Mouse (Mus musculus) erythroblast, embryonic 14.5 days (primary cell): Measurements from ENCODE around the gene Slc46a1. TPM values are rescaled to one million over a fixed set of nuclear protein-coding genes. Genes with fewer than 3 reads are reported as not detected.
A peak's percentile ranks its signal among the peaks of the same experiment; 100 is the strongest.

Experiments used
- H3K27me3 ChIP-seq: 2 replicates; pipeline ENCODE4 v1.6.1; 2012; ENCODE audit warnings: inconsistent platforms; ENCODE audit not compliant: control insufficient read depth
- H3K36me3 ChIP-seq: 2 replicates; pipeline ENCODE4 v1.6.1; 2012; ENCODE audit warnings: mild to moderate bottlenecking, inconsistent platforms; ENCODE audit not compliant: control insufficient read depth
- H3K4me1 ChIP-seq: 2 replicates; pipeline ENCODE4 v1.6.1; 2012; ENCODE audit warnings: inconsistent platforms; ENCODE audit not compliant: control insufficient read depth
- H3K4me3 ChIP-seq: replicated peaks from 2 replicates; pipeline ENCODE3; 2012; ENCODE audit warnings: moderate library complexity, mild to moderate bottlenecking, inconsistent platforms
- H3K9me3 ChIP-seq: 2 replicates; pipeline ENCODE4 v1.6.1; 2012; ENCODE audit warnings: low read length, inconsistent platforms, mixed read lengths; ENCODE audit not compliant: control insufficient read depth
- GATA1 ChIP-seq: IDR thresholded peaks from 2 replicates; pipeline ENCODE4 v1.6.1; 2012; ENCODE audit warnings: low read length, inconsistent platforms, mixed read lengths
- TAL1 ChIP-seq: IDR thresholded peaks from 3 replicates; pipeline ENCODE4 v1.6.1; 2012; ENCODE audit warnings: low read length, inconsistent platforms, mixed read lengths
- polyA plus RNA-seq: library from polyadenylated mRNA; stranded (reverse); fragments of >175 nt; gene quantifications from 2 replicates; pipeline ENCODE4 v1.2.3, GENCODE M21; 2012

The Slc46a1 gene
- 0.08 TPM in 1 of 2 replicates, not detected in the other for polyA plus RNA-seq

- Histone ChIP-seq H3K4me3 (peak within 1 kb of the TSS; percentile 61), H3K9me3 (peaks cover 5% of the 10 kb centered on the region), H3K36me3 (no peaks in the 10 kb centered on the region), H3K27me3 (no peaks in the 10 kb centered on the region), H3K4me1 (peaks cover 34% of the 10 kb centered on the region)
- TF ChIP-seq GATA1, result no peak
- no peak for TF ChIP-seq TAL1
Observed at GRCm38 (mm10) chr11:78465568-78466180, at the start of gene Slc46a1. Gene Slc46a1 (plus strand): TSS chr11:78465697.

DNA sequence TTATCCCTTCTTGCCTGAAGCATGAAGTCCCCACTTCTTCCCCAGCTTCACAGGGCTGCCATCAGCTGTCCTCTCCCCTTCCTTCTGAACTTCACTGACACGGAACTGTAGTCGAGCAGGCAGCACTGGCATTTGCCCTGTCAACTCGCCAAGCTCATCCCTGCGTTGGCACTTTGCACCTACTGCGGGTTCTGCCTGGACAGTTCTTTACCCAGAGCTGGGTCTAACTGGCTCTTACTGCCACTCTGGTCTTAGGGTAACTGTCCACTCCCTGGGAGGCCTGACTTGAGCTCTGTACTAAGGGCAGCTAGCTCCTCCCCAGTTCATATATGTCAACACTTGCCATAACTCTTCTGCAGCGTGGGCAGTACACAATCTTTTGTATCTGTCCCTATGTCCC lies 48.6 kb upstream of the Slc46a1 start:
- Histone ChIP-seq H3K9me3 (no peaks in the 10 kb centered on the region), H3K4me3 (no peak overlapping the region), H3K36me3 (no peaks in the 10 kb centered on the region), H3K4me1 (peaks cover 4% of the 10 kb centered on the region), H3K27me3 (peaks cover 17% of the 10 kb centered on the region)
- TF ChIP-seq TAL1 (no peak), GATA1 (no peak)

DNA sequence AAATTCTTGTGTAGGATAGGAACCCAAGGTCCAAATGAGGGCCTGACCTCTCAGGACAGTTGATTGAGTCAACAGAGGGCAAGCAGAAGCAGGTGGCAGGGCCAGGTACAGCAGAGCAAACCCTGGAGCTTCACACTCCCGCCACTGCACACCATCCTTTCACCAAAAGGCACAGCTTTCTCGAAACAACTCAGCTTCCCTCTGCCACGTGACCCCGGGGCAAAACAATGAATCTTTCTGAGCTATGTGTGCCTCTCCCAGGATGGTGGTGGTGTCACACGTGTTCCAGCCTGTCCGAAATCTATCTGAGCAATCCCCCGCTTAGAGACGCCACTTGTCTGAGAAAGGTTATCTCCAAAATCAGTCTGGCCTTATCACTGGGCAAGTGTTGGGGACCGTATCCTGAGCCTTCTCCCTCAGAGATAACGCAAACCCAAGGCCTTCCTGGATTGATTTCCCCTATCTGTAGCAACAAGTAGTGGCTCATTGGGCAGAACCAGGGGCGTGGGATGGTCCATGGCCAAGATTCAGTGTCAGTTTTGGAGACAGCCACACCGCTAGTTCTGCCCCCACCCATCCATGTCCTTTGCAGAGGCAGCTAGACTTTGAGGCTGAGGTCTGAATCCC lies 45.1 kb upstream of the Slc46a1 start:
- H3K9me3 ChIP-seq, result no peaks in the 10 kb centered on the region
- H3K4me1 ChIP-seq, result peaks cover 4% of the 10 kb centered on the region
- no peak overlapping the region for H3K4me3 ChIP-seq
- TF ChIP-seq GATA1 (no peak), TAL1 (no peak)
- H3K27me3 ChIP-seq, result peaks cover 23% of the 10 kb centered on the region
- no peaks in the 10 kb centered on the region for H3K36me3 ChIP-seq

- no peak for TF ChIP-seq GATA1
- no peak for TF ChIP-seq TAL1
- H3K4me1 ChIP-seq, result peaks cover 4% of the 10 kb centered on the region
- H3K36me3 ChIP-seq, result no peaks in the 10 kb centered on the region
- H3K27me3 ChIP-seq, result peaks cover 23% of the 10 kb centered on the region
- H3K4me3 ChIP-seq, result no peak overlapping the region
- H3K9me3 ChIP-seq, result no peaks in the 10 kb centered on the region
Observed at GRCm38 (mm10) chr11:78421201-78422009, 44.1 kb upstream of the Slc46a1 start.

GRCm38 (mm10) chr11:78422055-78422819 lies 43.3 kb upstream of the Slc46a1 start, which contains the start of gene Slc13a2:
Gene Slc13a2 (minus strand): TSS chr11:78422217.
- H3K4me3 ChIP-seq, result no peak within 1 kb of the TSS
- peaks cover 23% of the 10 kb centered on the region for H3K27me3 ChIP-seq

GRCm38 (mm10) chr11:78424352-78424751 lies 41.1 kb upstream of the Slc46a1 start:
- Histone ChIP-seq H3K4me1 (peaks cover 4% of the 10 kb centered on the region), H3K36me3 (no peaks in the 10 kb centered on the region), H3K9me3 (no peaks in the 10 kb centered on the region), H3K4me3 (no peak overlapping the region), H3K27me3 (peaks cover 23% of the 10 kb centered on the region)
- TF ChIP-seq TAL1, result no peak
- TF ChIP-seq GATA1, result no peak

More at GRCm38 (mm10) chr11:78422055-78422819, 43.3 kb upstream of the Slc46a1 start, which contains the start of gene Slc13a2:
- H3K36me3 ChIP-seq, result no peaks in the 10 kb centered on the region
- H3K9me3 ChIP-seq, result no peaks in the 10 kb centered on the region
- no peak for TF ChIP-seq TAL1
- TF ChIP-seq GATA1, result no peak
- H3K4me1 ChIP-seq, result peaks cover 4% of the 10 kb centered on the region

GRCm38 (mm10) chr11:78425572-78425971 lies 39.9 kb upstream of the Slc46a1 start:
- H3K9me3 ChIP-seq, result no peaks in the 10 kb centered on the region
- H3K36me3 ChIP-seq, result no peaks in the 10 kb centered on the region
- H3K4me1 ChIP-seq, result peaks cover under 1% of the 10 kb centered on the region
- H3K4me3 ChIP-seq, result no peak overlapping the region
- no peak for TF ChIP-seq GATA1
- no peak for TF ChIP-seq TAL1
- H3K27me3 ChIP-seq, result peaks cover 12% of the 10 kb centered on the region

- no peaks in the 10 kb centered on the region; the same call in 1 of the 2 replicates for H3K27me3 ChIP-seq
- H3K4me1 ChIP-seq, result no peaks in the 10 kb centered on the region
- H3K9me3 ChIP-seq, result no peaks in the 10 kb centered on the region
- H3K36me3 ChIP-seq, result no peaks in the 10 kb centered on the region
- TF ChIP-seq GATA1, result no peak
- TF ChIP-seq TAL1, result no peak
- no peak overlapping the region for H3K4me3 ChIP-seq
Observed at GRCm38 (mm10) chr11:78427655-78428054, 37.8 kb upstream of the Slc46a1 start.

DNA sequence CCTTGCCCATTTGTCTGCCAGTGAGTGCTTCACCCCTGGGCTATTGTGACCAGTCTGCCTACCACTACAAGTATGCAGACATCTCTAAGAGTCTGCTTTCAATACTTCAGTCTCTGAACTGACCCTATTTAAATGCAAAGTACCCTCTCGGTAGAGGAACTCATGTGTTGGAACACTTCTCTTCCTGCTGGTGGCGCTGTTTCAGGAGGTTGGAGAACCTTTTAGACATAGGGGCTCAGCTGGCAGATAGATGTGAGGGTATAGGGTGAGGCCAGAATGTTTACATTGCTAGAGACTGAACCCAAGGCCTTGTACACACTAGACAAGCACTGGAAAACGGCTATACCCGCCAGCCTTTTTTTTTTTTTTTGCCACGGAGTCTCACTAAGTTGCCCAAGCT lies 37.2 kb upstream of the Slc46a1 start:
- H3K27me3 ChIP-seq, result no peaks in the 10 kb centered on the region
- H3K36me3 ChIP-seq, result no peaks in the 10 kb centered on the region
- no peak overlapping the region for H3K4me3 ChIP-seq
- TF ChIP-seq GATA1, result no peak
- no peaks in the 10 kb centered on the region for H3K9me3 ChIP-seq
- H3K4me1 ChIP-seq, result no peaks in the 10 kb centered on the region
